Mouse (Mus musculus): ENCODE results near the gene Qk. TPM values are rescaled to one million over a fixed set of nuclear protein-coding genes. Genes with fewer than 3 reads are reported as not detected.

Qk gene
- polyA plus RNA-seq, 1 experiment from 2014 or later, result 52.4 TPM

DNA sequence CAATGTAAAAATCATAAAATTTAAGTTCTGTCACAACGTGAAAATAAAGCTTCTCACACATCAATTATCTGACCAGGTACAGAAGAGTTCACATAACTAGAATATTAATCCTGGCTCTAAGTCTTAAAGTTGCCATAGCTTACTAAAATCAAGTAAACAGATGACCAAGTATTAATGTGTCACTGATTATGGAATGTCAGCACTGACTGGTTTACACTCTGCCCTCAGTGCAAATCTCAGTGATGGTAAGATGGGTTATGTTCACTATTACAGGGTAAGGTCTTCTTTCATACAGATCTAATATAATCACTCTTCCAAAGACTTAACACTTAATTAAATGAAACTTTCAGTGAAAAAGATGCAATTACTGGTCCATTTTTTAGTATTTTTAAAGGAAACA is 20.3 kb downstream of the Qk start:
- H3K27ac ChIP-seq, result no peak overlapping the region
- no peak overlapping the region for H3K4me3 ChIP-seq
- H3K27me3 ChIP-seq, result no peaks in the 10 kb centered on the region
- H3K9me3 ChIP-seq (replicated peaks), result no peaks in the 10 kb centered on the region
- 88% methylated on average over 1 of the region's 1 CpGs for WGBS
- no peak overlapping the region for H3K9ac ChIP-seq
- no peak overlapping the region for H3K4me2 ChIP-seq (replicated peaks)
- ATAC-seq (ENCODE audit: low FRiP score), result no peak
- no peaks in the 10 kb centered on the region for H3K36me3 ChIP-seq
- peaks cover 13% of the 10 kb centered on the region; the same call in 1 of the 2 replicates for H3K4me1 ChIP-seq

GRCm38 (mm10) chr17:10292520-10292919 is 27.1 kb downstream of the Qk start:
- H3K9me3 ChIP-seq (replicated peaks), result no peaks in the 10 kb centered on the region
- no peak overlapping the region for H3K9ac ChIP-seq
- peaks cover 11% of the 10 kb centered on the region for H3K4me1 ChIP-seq
- no peak overlapping the region for H3K4me2 ChIP-seq (replicated peaks)
- H3K4me3 ChIP-seq, result no peak overlapping the region
- no peak for ATAC-seq (ENCODE audit: low FRiP score)
- WGBS, result 61% methylated on average over 2 of the region's 2 CpGs
- no peaks in the 10 kb centered on the region for H3K36me3 ChIP-seq
- H3K27me3 ChIP-seq, result no peaks in the 10 kb centered on the region
- no peak overlapping the region for H3K27ac ChIP-seq

DNA sequence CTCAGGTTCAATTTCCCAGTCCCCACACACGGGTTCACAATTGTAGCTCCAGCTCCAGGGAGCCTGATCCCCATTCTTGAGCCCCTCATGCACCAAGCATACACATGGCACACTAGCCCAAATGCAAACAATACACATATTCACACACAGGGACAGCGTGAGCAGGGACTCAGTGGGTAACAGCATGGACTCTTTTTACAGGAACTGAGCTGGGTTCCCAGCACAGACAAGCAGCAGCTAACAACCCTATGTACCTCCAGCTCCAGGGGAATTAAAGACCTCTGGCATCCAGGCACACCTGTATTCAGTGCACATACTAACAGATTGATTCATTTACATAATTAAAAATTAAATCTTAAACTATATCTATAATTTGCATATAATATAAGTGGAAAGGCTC is 34.9 kb downstream of the Qk start:
- no peaks in the 10 kb centered on the region for H3K9me3 ChIP-seq (replicated peaks)

DNA sequence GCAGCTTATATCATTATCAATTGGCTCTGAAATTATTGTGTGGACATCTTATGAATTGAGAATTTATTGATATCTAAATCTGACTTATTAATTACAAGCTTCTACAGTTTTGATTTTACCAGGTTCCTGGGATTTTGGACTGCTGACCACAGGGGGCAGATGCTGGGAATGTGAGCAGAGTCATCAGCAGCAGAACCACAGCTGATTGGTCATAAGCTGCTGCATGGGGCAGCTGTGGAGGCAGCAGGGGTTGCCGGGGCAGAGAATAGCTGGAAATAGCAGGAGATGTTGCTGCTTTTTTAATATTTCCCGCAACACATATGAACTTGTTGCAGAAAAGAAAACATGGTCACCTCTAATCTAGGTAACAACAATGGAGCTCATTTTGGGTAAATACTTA is 40.1 kb downstream of the Qk start:
- H3K27me3 ChIP-seq, result no peaks in the 10 kb centered on the region
- H3K4me1 ChIP-seq, result no peaks in the 10 kb centered on the region; the same call in 1 of the 2 replicates
- no peak overlapping the region for H3K9ac ChIP-seq
- no peak overlapping the region for H3K4me2 ChIP-seq (replicated peaks)
- H3K4me3 ChIP-seq, result no peak overlapping the region
- peaks cover 2% of the 10 kb centered on the region; the same call in 1 of the 2 replicates for H3K36me3 ChIP-seq
- no peak overlapping the region for H3K27ac ChIP-seq
- H3K9me3 ChIP-seq (replicated peaks), result no peaks in the 10 kb centered on the region
- 82% methylated on average over 2 of the region's 2 CpGs for WGBS
- ATAC-seq (ENCODE audit: low FRiP score), result no peak

More for the DNA sequence above, 34.9 kb downstream of the Qk start:
- Histone ChIP-seq H3K9ac (no peak overlapping the region), H3K4me3 (no peak overlapping the region), H3K27ac (no peak overlapping the region), H3K27me3 (no peaks in the 10 kb centered on the region), H3K4me2 (replicated peaks) (no peak overlapping the region), H3K36me3 (no peaks in the 10 kb centered on the region), H3K4me1 (peaks cover 14% of the 10 kb centered on the region)
- WGBS, result 53% methylated on average over 2 of the region's 2 CpGs
- no peak for ATAC-seq (ENCODE audit: low FRiP score)

DNA sequence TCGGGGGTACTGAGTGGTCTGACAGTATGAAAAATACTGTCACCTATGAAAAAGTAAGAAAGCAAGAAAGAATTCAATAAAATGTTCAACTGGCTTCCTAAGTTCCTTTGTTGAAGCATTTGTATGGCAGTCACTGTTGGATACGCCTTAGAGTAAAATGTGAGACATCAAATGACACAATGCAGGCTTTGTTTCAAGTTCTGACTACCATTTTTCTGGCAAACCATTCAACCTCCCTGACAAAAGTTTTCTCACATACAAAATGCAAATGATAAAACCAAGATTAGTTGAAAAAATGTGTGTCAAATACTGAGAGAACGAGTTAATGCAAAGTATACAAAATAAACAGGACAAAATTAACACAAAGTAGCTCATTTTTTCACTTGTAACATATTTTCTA is 50.1 kb downstream of the Qk start:
- no peak overlapping the region for H3K9ac ChIP-seq
- peaks cover 8% of the 10 kb centered on the region for H3K4me1 ChIP-seq
- no peaks in the 10 kb centered on the region for H3K9me3 ChIP-seq (replicated peaks)
- ATAC-seq (ENCODE audit: low FRiP score), result no peak
- H3K27me3 ChIP-seq, result no peaks in the 10 kb centered on the region
- no peak overlapping the region for H3K4me2 ChIP-seq (replicated peaks)
- H3K4me3 ChIP-seq, result no peak overlapping the region
- H3K27ac ChIP-seq, result 0 out of 2 replicates have a peak overlapping the region, but pooled peaks have one; percentile 30
- WGBS, result 23% methylated on average over 3 of the region's 3 CpGs
- no peaks in the 10 kb centered on the region for H3K36me3 ChIP-seq

DNA sequence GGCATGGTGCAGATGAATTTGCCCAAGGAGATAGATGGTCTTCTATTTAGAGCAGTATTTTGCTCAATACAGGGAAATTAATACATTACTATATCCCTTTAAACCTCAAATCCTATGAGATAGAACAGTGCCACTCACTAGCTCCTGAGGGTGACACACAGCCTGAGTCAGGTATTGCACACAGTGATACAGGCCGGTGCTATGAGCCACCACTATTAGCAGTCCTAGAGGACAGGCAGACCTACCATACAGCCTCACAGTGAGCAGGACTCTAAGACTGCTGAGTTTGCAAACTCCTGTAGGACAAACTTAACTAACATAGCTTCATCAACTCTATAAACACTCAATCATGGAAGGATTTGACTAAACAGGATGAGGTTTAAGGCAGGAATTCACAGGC is 51.2 kb downstream of the Qk start:
- Histone ChIP-seq H3K36me3 (no peaks in the 10 kb centered on the region), H3K27ac (no peak overlapping the region), H3K27me3 (no peaks in the 10 kb centered on the region), H3K4me3 (no peak overlapping the region), H3K9ac (no peak overlapping the region), H3K4me2 (replicated peaks) (no peak overlapping the region), H3K9me3 (replicated peaks) (no peaks in the 10 kb centered on the region), H3K4me1 (peaks cover 8% of the 10 kb centered on the region)
- WGBS, result 74% methylated on average over 1 of the region's 1 CpGs
- ATAC-seq (ENCODE audit: low FRiP score), result no peak

DNA sequence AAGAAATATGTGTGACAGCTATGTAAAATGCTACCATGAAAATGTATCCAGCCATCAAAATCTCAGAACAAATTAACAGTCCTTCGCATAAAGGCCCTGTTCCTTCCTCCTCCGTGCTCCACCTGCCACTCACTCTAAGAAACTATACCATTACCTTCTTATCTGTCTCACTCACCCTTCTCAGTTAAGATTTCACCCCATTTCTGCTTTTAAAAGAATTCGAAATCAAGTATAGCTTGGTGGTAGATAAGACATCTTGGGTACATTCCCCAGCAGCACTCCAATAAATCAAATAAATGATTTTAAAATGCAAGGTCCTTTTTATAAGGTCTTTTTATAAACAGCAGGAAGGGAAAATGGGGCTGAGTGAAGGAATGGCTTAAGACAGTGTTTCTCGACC is 53.4 kb downstream of the Qk start:
- Histone ChIP-seq H3K36me3 (no peaks in the 10 kb centered on the region), H3K4me1 (peaks cover 8% of the 10 kb centered on the region), H3K9me3 (replicated peaks) (no peaks in the 10 kb centered on the region), H3K27ac (no peak overlapping the region), H3K9ac (no peak overlapping the region), H3K4me2 (replicated peaks) (no peak overlapping the region), H3K4me3 (no peak overlapping the region), H3K27me3 (no peaks in the 10 kb centered on the region)
- WGBS, result 88% methylated on average over 4 of the region's 4 CpGs
- ATAC-seq (ENCODE audit: low FRiP score), result no peak

DNA sequence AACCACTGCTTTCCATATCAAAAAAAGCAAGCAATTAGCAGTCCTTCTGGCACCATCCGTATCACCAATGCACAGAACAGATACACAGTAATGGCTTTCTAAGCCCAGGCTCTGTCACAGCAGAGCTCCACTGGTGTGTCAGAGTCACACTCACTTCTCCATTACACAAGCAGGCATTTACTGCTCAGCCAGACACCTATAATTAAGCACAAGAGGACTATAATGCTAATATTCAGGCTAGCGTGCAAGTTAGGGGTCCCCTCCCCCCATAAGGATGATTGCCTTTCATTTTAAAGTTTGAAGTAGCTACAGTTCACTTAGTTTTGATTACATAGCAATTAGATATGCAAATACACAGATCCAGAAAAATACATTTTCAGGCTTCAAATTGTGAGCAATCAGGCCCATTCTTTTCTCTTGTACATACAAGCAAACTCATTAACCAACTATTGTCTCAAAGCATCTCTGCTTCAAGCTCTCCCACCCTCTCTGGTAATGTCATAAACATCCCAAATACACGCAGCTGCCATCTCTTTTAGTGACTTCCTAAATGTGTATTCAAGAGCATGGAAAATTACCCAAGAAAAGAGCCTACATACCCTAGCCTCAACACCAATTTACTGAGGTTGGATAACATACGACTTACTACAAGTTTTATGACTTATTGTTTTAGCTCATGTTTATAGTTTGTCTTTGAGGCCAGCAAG is 68.2 kb downstream of the Qk start:
- no peak overlapping the region for H3K4me3 ChIP-seq
- H3K36me3 ChIP-seq, result no peaks in the 10 kb centered on the region; the same call in 1 of the 2 replicates
- H3K27me3 ChIP-seq, result no peaks in the 10 kb centered on the region
- H3K4me2 ChIP-seq (replicated peaks), result no peak overlapping the region
- no peak for ATAC-seq (ENCODE audit: low FRiP score)
- peaks cover 4% of the 10 kb centered on the region for H3K4me1 ChIP-seq
- no peak overlapping the region for H3K27ac ChIP-seq
- no peaks in the 10 kb centered on the region for H3K9me3 ChIP-seq (replicated peaks)
- WGBS, result 64% methylated on average over 4 of the region's 4 CpGs
- H3K9ac ChIP-seq, result no peak overlapping the region

DNA sequence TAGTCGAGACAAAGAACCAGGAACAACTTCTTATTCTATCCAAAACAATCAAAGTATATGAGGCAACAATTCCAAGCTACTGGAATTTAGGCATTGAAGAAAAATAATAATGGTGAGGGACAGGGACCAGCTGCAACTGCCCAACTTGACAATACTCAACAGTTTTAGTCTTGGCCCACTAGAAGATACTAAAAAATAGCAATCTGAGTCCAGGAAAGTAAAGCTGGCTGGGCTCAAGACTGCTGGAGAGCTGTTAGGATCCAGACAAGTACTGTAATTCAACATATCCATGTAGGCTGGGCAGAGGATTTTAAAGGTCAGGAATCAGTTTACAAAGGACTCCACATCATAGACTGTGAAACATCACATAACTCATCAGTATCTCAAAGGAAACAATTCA is 79.6 kb downstream of the Qk start:
- Histone ChIP-seq H3K27me3 (no peaks in the 10 kb centered on the region), H3K27ac (no peak overlapping the region), H3K4me3 (no peak overlapping the region), H3K9me3 (replicated peaks) (no peaks in the 10 kb centered on the region), H3K4me1 (peaks cover 11% of the 10 kb centered on the region), H3K36me3 (no peaks in the 10 kb centered on the region; the same call in 1 of the 2 replicates), H3K4me2 (replicated peaks) (no peak overlapping the region), H3K9ac (no peak overlapping the region)
- no peak for ATAC-seq (ENCODE audit: low FRiP score)
- 87% methylated on average over 1 of the region's 1 CpGs for WGBS

GRCm38 (mm10) chr17:10236595-10236994 is 83.1 kb downstream of the Qk start:
- Histone ChIP-seq H3K4me2 (replicated peaks) (no peak overlapping the region), H3K27me3 (no peaks in the 10 kb centered on the region), H3K9me3 (replicated peaks) (no peaks in the 10 kb centered on the region), H3K9ac (no peak overlapping the region), H3K4me1 (peaks cover 1% of the 10 kb centered on the region; the same call in 1 of the 2 replicates), H3K36me3 (peaks cover 3% of the 10 kb centered on the region; the same call in 1 of the 2 replicates), H3K27ac (no peak overlapping the region), H3K4me3 (no peak overlapping the region)
- ATAC-seq (ENCODE audit: low FRiP score), result no peak
- WGBS, result 100% methylated on average over 2 of the region's 2 CpGs

- 92% methylated on average over 3 of the region's 3 CpGs for WGBS
- Histone ChIP-seq H3K4me2 (replicated peaks) (no peak overlapping the region), H3K27ac (no peak overlapping the region), H3K9me3 (replicated peaks) (no peaks in the 10 kb centered on the region), H3K27me3 (no peaks in the 10 kb centered on the region), H3K9ac (no peak overlapping the region), H3K36me3 (peaks cover 3% of the 10 kb centered on the region; the same call in 1 of the 2 replicates), H3K4me1 (peaks cover 2% of the 10 kb centered on the region; the same call in 1 of the 2 replicates), H3K4me3 (no peak overlapping the region)
- no peak for ATAC-seq (ENCODE audit: low FRiP score)
Measured at GRCm38 (mm10) chr17:10232406-10232805, 87.2 kb downstream of the Qk start.

DNA sequence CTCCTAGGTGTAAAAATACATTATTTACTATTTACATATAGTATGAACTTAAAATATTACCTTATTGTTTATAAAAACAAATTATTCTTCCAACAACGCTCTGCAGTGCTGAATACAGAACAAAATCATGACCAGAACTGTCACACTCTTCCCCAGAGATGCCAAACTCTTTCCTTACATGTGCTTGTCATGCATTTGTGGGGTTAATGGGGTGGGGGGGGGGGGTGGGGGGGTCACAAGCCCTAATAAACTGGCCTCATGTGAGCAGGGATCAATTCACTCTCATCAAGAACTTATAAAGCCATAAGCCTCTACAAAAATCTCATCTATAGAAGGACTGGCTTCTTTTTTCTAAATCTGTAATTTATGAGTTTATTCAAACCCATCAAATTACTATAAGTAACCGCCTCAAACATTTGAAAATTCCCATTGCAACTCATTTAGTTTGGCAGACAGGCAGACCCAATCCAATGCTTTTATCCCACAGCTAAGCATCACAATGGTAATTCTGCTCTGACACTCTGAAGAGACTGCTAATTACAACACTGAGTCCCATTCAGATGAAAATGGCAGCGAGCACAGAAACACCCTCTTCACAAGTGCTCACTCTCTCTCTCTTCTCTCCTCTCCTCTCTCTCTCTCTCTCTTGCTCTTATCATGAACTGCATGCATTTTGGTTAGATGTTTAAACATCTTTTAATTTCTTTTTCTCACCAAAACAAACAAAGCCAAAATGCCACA is 91.7 kb downstream of the Qk start:
- Histone ChIP-seq H3K9ac (no peak overlapping the region), H3K9me3 (replicated peaks) (no peaks in the 10 kb centered on the region), H3K27me3 (no peaks in the 10 kb centered on the region), H3K4me2 (replicated peaks) (no peak overlapping the region), H3K27ac (no peak overlapping the region), H3K36me3 (no peaks in the 10 kb centered on the region), H3K4me1 (peaks cover 2% of the 10 kb centered on the region; the same call in 1 of the 2 replicates), H3K4me3 (no peak overlapping the region)
- ATAC-seq (ENCODE audit: low FRiP score), result no peak
- 54% methylated on average over 3 of the region's 3 CpGs for WGBS
